Mouse (Mus musculus) cortical plate, adult 2 months (tissue): ENCODE data around the gene Mrps10. TPM values are rescaled to one million over a fixed set of nuclear protein-coding genes. Genes with fewer than 3 reads are reported as not detected.
"Not testable (repeated sequence)": the region's sequence is repeated elsewhere in the genome, so short reads cannot be mapped to it uniquely, and the experiment has no call there.

Source experiments
- H3K27ac ChIP-seq: fragments of 200-500 bp; 2 replicates; pipeline ENCODE4 v1.5.1; 2012; ENCODE audit warnings: low read length, control low read depth, inconsistent platforms; ENCODE audit not compliant: insufficient read depth
- H3K4me1 ChIP-seq: fragments of 200-500 bp; 2 replicates; pipeline ENCODE4 v1.6.1; 2011; ENCODE audit warnings: low read length; ENCODE audit not compliant: control insufficient read depth, insufficient read depth
- H3K4me3 ChIP-seq: fragments of 200-500 bp; 2 replicates; pipeline ENCODE4 v1.5.1; 2011; ENCODE audit warnings: mild to moderate bottlenecking, low read length, control low read depth; ENCODE audit not compliant: insufficient read depth
- CTCF ChIP-seq: fragments of 200-500 bp; IDR thresholded peaks from 2 replicates; pipeline ENCODE4 v1.5.1; 2011; ENCODE audit warnings: mild to moderate bottlenecking, control low read depth, low read length; ENCODE audit not compliant: insufficient read depth; ENCODE audit errors: extremely low read depth
- POLR2A ChIP-seq: fragments of 200-500 bp; IDR thresholded peaks from 2 replicates; pipeline ENCODE4 v1.6.1; 2011; ENCODE audit warnings: mild to moderate bottlenecking, low read length, control low read depth; ENCODE audit not compliant: insufficient read depth; ENCODE audit errors: extremely low read depth
- polyA plus RNA-seq: library from polyadenylated mRNA; depleted of rRNA; stranded (reverse); fragments of >200 nt; gene quantifications from 2 replicates; pipeline ENCODE4 v1.2.3, GENCODE M21; 2012; rRNA removed

Gene Mrps10
- polyA plus RNA-seq, 1 experiment = 45.1 TPM

- Histone ChIP-seq H3K4me3 (no peak overlapping the region), H3K27ac (no peak overlapping the region), H3K4me1 (no peaks in the 10 kb centered on the region)
- TF ChIP-seq CTCF (no peak), POLR2A (no peak)
These were observed 39.2 kb downstream of the Mrps10 start for GRCm38 (mm10) chr17:47407717-47408557.

GRCm38 (mm10) chr17:47408558-47408898 is 39.8 kb downstream of the Mrps10 start:
- Histone ChIP-seq H3K4me3 (no peak overlapping the region), H3K27ac (no peak overlapping the region), H3K4me1 (no peaks in the 10 kb centered on the region)
- TF ChIP-seq POLR2A (no peak), CTCF (peak; percentile 52)

- H3K27ac ChIP-seq, H3K4me3 ChIP-seq, H3K4me1 ChIP-seq: not testable (repeated sequence)
These were observed 41.5 kb downstream of the Mrps10 start for GRCm38 (mm10) chr17:47409897-47410861.

GRCm38 (mm10) chr17:47420195-47420594 is 51.5 kb downstream of the Mrps10 start:
- TF ChIP-seq CTCF (no peak), POLR2A (no peak)
- no peaks in the 10 kb centered on the region for H3K4me1 ChIP-seq
- no peak overlapping the region for H3K4me3 ChIP-seq
- H3K27ac ChIP-seq = no peak overlapping the region

- no peaks in the 10 kb centered on the region for H3K4me1 ChIP-seq
- H3K4me3 ChIP-seq = no peak overlapping the region
- TF ChIP-seq CTCF (no peak), POLR2A (no peak)
- H3K27ac ChIP-seq = no peak overlapping the region
These were observed 52.9 kb downstream of the Mrps10 start for GRCm38 (mm10) chr17:47421566-47421965.

DNA sequence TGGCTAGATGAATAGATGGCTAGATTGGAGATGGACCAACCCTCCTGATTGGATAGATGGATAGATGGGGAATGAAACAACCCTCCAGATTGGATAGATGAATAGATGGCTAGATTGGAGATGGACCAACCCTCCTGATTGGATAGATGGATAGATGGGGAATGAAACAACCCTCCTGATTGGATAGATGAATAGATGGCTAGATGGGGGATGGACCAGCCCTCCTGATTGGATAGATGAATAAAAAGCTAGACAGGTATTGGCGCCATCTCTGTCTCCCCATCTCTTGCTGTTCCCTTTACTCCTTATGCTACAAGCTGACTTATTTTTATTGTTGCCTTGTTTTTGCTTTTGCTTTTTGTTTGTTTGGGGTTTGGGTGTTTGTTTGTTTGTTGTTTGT is 53.9 kb downstream of the Mrps10 start:
- not testable (repeated sequence) for H3K27ac ChIP-seq, H3K4me3 ChIP-seq, H3K4me1 ChIP-seq

DNA sequence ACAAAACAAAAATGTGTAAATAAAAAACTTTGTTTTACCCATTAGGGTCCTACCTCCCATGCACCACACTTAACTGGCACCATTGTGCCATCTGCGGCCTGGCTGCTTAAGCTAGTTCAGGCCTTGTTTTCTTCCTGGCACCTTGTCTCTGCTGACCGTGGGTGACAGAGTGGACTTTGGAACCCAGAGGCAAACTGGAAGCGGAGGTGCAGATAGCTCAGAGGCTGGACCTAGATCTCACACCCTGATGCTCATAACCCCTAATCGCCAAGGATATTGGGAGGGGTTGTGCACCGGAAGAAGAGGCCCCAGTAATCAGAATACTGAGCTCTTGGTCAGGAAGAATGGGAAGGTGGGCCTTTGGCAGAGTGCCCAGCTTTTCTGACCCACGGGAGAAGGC is 55.5 kb downstream of the Mrps10 start:
- no peak overlapping the region for H3K27ac ChIP-seq
- no peak for TF ChIP-seq POLR2A
- no peak for TF ChIP-seq CTCF
- H3K4me1 ChIP-seq = no peaks in the 10 kb centered on the region
- H3K4me3 ChIP-seq = no peak overlapping the region

GRCm38 (mm10) chr17:47427316-47427715 is 58.6 kb downstream of the Mrps10 start:
- H3K4me1 ChIP-seq = no peaks in the 10 kb centered on the region
- H3K4me3 ChIP-seq = no peak overlapping the region
- TF ChIP-seq CTCF = no peak
- no peak for TF ChIP-seq POLR2A
- H3K27ac ChIP-seq = no peak overlapping the region

DNA sequence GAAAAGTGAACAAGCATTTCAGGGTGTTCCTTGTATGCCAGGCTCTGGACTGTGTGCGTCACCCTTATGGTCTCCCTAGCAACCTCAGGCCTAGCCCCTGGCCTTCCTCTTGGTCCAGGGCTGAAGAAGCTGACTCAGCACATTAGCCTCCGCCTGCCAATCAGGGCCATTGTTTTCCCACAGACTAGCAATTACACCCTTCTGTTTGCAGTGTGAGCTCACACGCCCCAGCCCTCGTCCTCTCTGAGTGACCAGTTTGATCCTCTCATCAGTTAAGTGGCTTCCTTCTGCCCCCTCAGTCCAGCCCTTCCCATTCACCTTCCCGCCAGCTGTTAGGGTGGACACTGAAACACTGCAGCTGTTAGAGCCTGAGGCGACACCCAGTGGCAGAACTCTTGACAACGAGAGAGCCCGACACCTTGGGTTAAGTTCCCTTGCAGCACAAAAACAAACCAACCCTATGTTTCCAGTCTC is 60.2 kb downstream of the Mrps10 start:
- TF ChIP-seq POLR2A = no peak
- TF ChIP-seq CTCF = no peak
- Histone ChIP-seq H3K4me1 (no peaks in the 10 kb centered on the region), H3K27ac (no peak overlapping the region), H3K4me3 (no peak overlapping the region)

DNA sequence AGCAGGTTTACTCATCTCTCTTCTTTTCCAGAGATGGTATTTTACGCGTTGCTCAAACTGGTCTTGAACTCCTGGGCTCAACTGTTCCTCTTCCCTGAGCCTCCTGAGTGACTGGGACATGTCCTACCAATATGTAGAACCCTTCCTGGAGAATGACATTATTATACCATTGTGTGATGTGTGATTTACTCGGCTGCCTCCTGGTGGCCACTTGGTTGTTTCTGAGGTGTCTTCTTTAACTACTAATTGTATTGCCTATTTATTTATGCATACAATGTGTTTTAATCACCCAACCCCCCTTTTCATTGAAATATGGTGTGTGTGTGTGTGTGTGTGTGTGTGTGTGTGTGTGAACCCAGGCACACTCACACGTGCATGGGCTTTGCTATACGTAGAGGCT is 62.1 kb downstream of the Mrps10 start:
- no peak overlapping the region for H3K27ac ChIP-seq
- H3K4me1 ChIP-seq = no peaks in the 10 kb centered on the region
- TF ChIP-seq CTCF (0 out of 2 replicates have a peak, but pooled peaks have one; percentile 1), POLR2A (no peak)
- H3K4me3 ChIP-seq = no peak overlapping the region

Other genes with a start within 250 kb of the Mrps10 start
- gene Guca1b, start 16.5 kb downstream of the Mrps10 start, polyA plus RNA-seq = 1.2 and 1.3 TPM in 2 replicates
- gene Guca1a, start 31.7 kb downstream of the Mrps10 start, polyA plus RNA-seq = 0.21 and 0.47 TPM in 2 replicates
- 0.25 and 0.28 TPM in 2 replicates for gene AI661453, start 67.7 kb downstream of the Mrps10 start, polyA plus RNA-seq
- 0.21 and 0.33 TPM in 2 replicates for gene 1700001C19Rik, start 68.5 kb downstream of the Mrps10 start, polyA plus RNA-seq
- 25.9 and 28.0 TPM in 2 replicates for gene Taf8, start 133.4 kb downstream of the Mrps10 start, polyA plus RNA-seq
- gene Ccnd3, start 136.2 kb downstream of the Mrps10 start, polyA plus RNA-seq = 31.3 and 32.5 TPM in 2 replicates
- gene Bysl, start 242.6 kb downstream of the Mrps10 start, polyA plus RNA-seq = 17.0 and 17.6 TPM in 2 replicates
- gene Med20, start 242.7 kb downstream of the Mrps10 start, polyA plus RNA-seq = 32.6 and 34.0 TPM in 2 replicates
- 1.9 and 2.9 TPM in 2 replicates for gene Gm20517, start 242.7 kb downstream of the Mrps10 start, polyA plus RNA-seq